Mouse (Mus musculus): Measurements from ENCODE around the gene Cdkl5. TPM values are rescaled to one million over a fixed set of nuclear protein-coding genes. Genes with fewer than 3 reads are reported as not detected.

The Cdkl5 gene
- polyA plus RNA-seq (2014; fragmentation: Illumina TruSeq; extraction: RNeasy Lipid Tissue Mini Kit (QIAGEN cat#74804); ENCODE audit: low read depth, low replicate concordance), result 1.2 TPM

DNA sequence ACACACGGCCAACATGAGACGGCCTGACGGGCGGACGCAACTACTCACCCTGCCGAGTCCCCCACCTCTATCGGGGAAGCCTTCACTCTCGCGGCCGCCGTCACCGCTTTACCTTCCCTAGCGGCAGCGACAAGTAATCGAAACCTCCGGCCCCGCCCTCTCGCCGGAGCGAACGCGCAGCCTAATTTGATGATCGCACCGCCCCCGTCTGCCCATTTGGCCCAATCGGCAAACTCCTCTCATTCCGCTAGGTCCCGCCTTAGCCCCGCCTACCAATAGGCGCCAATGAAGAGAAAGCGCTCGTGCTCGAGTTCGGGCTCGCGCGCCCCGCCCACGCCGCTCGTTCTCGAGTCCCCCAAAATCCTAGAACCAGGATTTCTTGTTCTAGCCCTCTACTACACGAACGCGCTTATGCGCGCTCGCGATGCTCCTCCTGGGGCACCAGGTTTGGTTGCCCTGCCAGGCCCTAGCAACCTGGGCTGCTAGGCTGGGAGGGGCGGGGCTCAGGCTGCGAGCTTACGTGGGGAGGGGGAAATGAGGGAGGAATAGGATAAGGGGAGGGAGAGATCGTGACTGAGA lies at the start of gene Cdkl5:
Gene Cdkl5 (minus strand): TSS at position 162 of the 579 bp plus-strand sequence.

DNA sequence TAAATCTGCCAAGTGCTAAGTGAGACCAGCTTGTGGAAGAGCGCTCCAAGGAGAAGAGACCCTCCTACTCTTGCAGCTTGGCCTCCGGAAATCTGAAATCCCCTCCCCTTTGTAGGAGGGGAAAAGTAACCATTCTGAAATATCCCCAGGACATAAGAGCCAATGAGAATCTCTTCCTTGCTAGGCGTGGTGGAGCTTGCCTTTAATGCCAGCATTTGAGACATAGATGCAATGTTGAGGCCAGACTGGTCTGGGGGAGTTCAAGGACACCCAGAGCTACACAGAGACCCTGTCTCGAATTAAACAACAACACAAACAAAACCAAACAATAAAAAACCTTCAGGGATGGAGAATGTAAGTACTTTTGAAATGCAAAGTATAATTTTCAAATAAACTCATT lies 87.6 kb downstream of the Cdkl5 start, which contains the start of gene Gja6:
Gene Gja6 (minus strand): TSS at position 101 of the 400 bp plus-strand sequence.

DNA sequence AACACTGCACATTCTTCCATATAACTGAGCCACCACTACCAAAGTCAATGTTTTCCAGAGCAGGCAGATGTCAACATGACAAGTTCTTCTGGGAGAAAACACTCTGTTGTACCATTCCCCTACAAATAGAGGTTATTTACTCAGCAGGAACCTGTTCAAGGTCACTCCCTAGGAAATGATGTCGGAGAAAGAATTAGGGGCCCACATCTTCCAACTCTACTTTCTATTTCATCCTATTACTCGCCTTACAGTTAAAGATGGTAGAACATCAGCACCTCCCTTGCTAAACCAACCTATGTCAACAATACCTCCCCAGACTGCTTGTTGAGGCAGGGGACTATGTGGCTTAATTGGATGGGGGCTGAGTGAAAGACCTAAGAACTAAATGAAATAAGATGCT lies 226.8 kb downstream of the Cdkl5 start, which contains the start of gene Rs1:
Gene Rs1 (plus strand): TSS at position 301 of the 400 bp plus-strand sequence.

DNA sequence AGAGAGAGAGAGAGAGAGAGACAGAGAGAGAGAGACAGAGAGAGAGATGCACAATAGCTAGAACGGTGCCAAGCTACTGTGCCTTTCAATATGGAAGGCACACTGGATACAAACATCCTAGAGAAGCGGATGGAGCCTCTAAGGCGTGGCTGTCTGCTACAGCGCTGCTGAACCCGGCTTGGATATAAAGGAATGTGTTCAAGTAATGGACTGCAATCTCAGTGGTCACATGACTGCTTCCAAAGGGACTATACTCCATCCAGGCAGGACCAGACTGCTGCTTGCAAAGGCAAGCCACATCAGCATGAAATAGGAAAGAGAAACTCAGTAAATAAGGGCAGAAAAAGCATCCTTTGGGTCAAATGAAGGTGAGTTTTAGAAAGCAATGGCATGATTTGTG lies 258.9 kb downstream of the Cdkl5 start, which contains the start of gene Ppef1:
Gene Ppef1 (minus strand): TSS at position 116 of the 400 bp plus-strand sequence.

Other genes starting within 250 kb of the Cdkl5 start
- gene Rs1, start 226.7 kb downstream of the Cdkl5 start, polyA plus RNA-seq (2014; fragmentation: Illumina TruSeq; extraction: RNeasy Lipid Tissue Mini Kit (QIAGEN cat#74804); ENCODE audit: low read depth, low replicate concordance), result not detected
- 0.20 TPM for gene Gja6, start 87.7 kb downstream of the Cdkl5 start, polyA plus RNA-seq (2014; fragmentation: Illumina TruSeq; extraction: RNeasy Lipid Tissue Mini Kit (QIAGEN cat#74804); ENCODE audit: low read depth, low replicate concordance)
- 1.9 TPM for gene Scml2, start 122.5 kb upstream of the Cdkl5 start, polyA plus RNA-seq (2014; fragmentation: Illumina TruSeq; extraction: RNeasy Lipid Tissue Mini Kit (QIAGEN cat#74804); ENCODE audit: low read depth, low replicate concordance)